Mouse (Mus musculus) bone marrow, adult 2 months (tissue): Measurements from ENCODE around the gene Dmc1. TPM values are rescaled to one million over a fixed set of nuclear protein-coding genes. Genes with fewer than 3 reads are reported as not detected.

Experiments
- H3K27ac ChIP-seq: fragments of 200-500 bp; 2 replicates; pipeline ENCODE4 v1.5.1; 2012; ENCODE audit warnings: low read depth, mild to moderate bottlenecking, control low read depth, inconsistent platforms, low read length; ENCODE audit not compliant: control insufficient read depth, poor library complexity, insufficient read depth
- H3K4me1 ChIP-seq: fragments of 200-500 bp; 2 replicates; pipeline ENCODE4 v1.6.1; 2011; ENCODE audit warnings: low read length; ENCODE audit not compliant: control insufficient read depth, insufficient read depth
- H3K4me3 ChIP-seq: fragments of 200-500 bp; replicated peaks from 2 replicates; pipeline ENCODE3; 2011; ENCODE audit warnings: mild to moderate bottlenecking, low read depth, low read length, control low read depth; ENCODE audit not compliant: control insufficient read depth
- CTCF ChIP-seq: fragments of 200-500 bp; IDR thresholded peaks from 2 replicates; pipeline ENCODE4 v1.5.1; 2011; ENCODE audit warnings: low read length, control low read depth; ENCODE audit not compliant: control insufficient read depth, insufficient read depth
- POLR2A ChIP-seq: fragments of 200-500 bp; IDR thresholded peaks from 2 replicates; pipeline ENCODE4 v1.6.1; 2011; ENCODE audit warnings: low read depth, mild to moderate bottlenecking, control low read depth, low read length, borderline replicate concordance; ENCODE audit not compliant: control insufficient read depth
- WGBS: fragments of 180-500 bp; shearing (Covaris S2); methylation state at CpG from one replicate; pipeline ENCODE4 v1.1.7; 2018; 5-methylcytosine and 5-hydroxymethylcytosine counted together
- polyA plus RNA-seq: library from polyadenylated mRNA; stranded (reverse); fragments of >200 nt; gene quantifications from 2 replicates; pipeline ENCODE4 v1.2.4, GENCODE M21; 2011; ENCODE audit warnings: low replicate concordance; ENCODE audit not compliant: missing spikeins, insufficient read depth, insufficient read length

Gene Dmc1
- polyA plus RNA-seq, 1 experiment: not detected

GRCm38 (mm10) chr15:79513940-79514339 is 91.0 kb downstream of the Dmc1 start:
- H3K4me3 ChIP-seq: no peak overlapping the region
- TF ChIP-seq POLR2A: no peak
- no peak for TF ChIP-seq CTCF
- H3K27ac ChIP-seq: no peak overlapping the region
- no peaks in the 10 kb centered on the region for H3K4me1 ChIP-seq
- WGBS: 10% methylated on average over 9 of the region's 9 CpGs

GRCm38 (mm10) chr15:79511553-79512320 is 93.2 kb downstream of the Dmc1 start:
- Histone ChIP-seq H3K4me3 (no peak overlapping the region), H3K4me1 (no peaks in the 10 kb centered on the region), H3K27ac (no peak overlapping the region)
- WGBS: 4% methylated on average over 61 of the region's 61 CpGs
- TF ChIP-seq CTCF (no peak), POLR2A (no peak)

Other genes with a start within 250 kb of the Dmc1 start
- gene Tmem184b, start 201.5 kb downstream of the Dmc1 start, polyA plus RNA-seq: 4.9 and 19.1 TPM in 2 replicates
- 12.3 and 34.2 TPM in 2 replicates for gene Csnk1e, start 149.5 kb downstream of the Dmc1 start, polyA plus RNA-seq
- 2.1 TPM in 1 of 2 replicates, not detected in the other for gene Kcnj4, start 99.9 kb downstream of the Dmc1 start, polyA plus RNA-seq
- gene Kdelr3, start 88.7 kb downstream of the Dmc1 start, polyA plus RNA-seq: 1.1 and 8.2 TPM in 2 replicates
- gene Ddx17, start 58.4 kb downstream of the Dmc1 start, polyA plus RNA-seq: 96.6 and 126 TPM in 2 replicates
- 2.7 and 8.5 TPM in 2 replicates for gene Fam227a, start 53.8 kb upstream of the Dmc1 start, polyA plus RNA-seq
- gene Cby1, start 54.1 kb upstream of the Dmc1 start, polyA plus RNA-seq: 7.4 and 13.3 TPM in 2 replicates
- gene Tomm22, start 65.8 kb upstream of the Dmc1 start, polyA plus RNA-seq: 96.4 and 126 TPM in 2 replicates
- gene Josd1, start 82.8 kb upstream of the Dmc1 start, polyA plus RNA-seq: 15.3 and 20.4 TPM in 2 replicates
- gene Gtpbp1, start 85.7 kb upstream of the Dmc1 start, polyA plus RNA-seq: 46.1 and 53.9 TPM in 2 replicates
- gene Sun2, start 137.4 kb upstream of the Dmc1 start, polyA plus RNA-seq: 63.2 and 147 TPM in 2 replicates
- gene Dnal4, start 172.7 kb upstream of the Dmc1 start, polyA plus RNA-seq: 6.8 and 8.4 TPM in 2 replicates
- 0.40 and 0.60 TPM in 2 replicates for gene Nptxr, start 199.7 kb upstream of the Dmc1 start, polyA plus RNA-seq
- not detected in 2 replicates for gene Npcd, start 229.1 kb upstream of the Dmc1 start, polyA plus RNA-seq
- 24.2 and 29.0 TPM in 2 replicates for gene Cbx6, start 229.6 kb upstream of the Dmc1 start, polyA plus RNA-seq